Comparison of ENCODE assay signal across 20 mouse cellular contexts in genomic region chr11:15689073-15689472, GRCm38 (mm10).
"Had no signal": no experiment of that assay in that cellular context is flagged by ENCODE, and none has a peak within 500 bp of the region (broad histone marks: within the 10 kb centered on the region; RNA-seq: fewer than 3 reads in every experiment).

No protein-coding gene starts in this region.

- H3K27ac ChIP-seq: layer of hippocampus, adult 2 months; left cerebral cortex, adult 2 months; midbrain, embryonic 12.5 days; midbrain, embryonic 15.5 days; neural tube, embryonic 12.5 days; neural tube, embryonic 15.5 days; stomach, embryonic 15.5 days had no signal

- H3K4me2 ChIP-seq: midbrain, embryonic 12.5 days; midbrain, embryonic 15.5 days; neural tube, embryonic 12.5 days; neural tube, embryonic 15.5 days; stomach, embryonic 15.5 days had no signal

- H3K4me1 ChIP-seq: midbrain, embryonic 12.5 days; midbrain, embryonic 15.5 days; neural tube, embryonic 12.5 days; neural tube, embryonic 15.5 days; stomach, embryonic 15.5 days had no signal

- H3K9me3 ChIP-seq: midbrain, embryonic 12.5 days; midbrain, embryonic 15.5 days; neural tube, embryonic 12.5 days; neural tube, embryonic 15.5 days; stomach, embryonic 15.5 days had no signal

- H3K9ac ChIP-seq: midbrain, embryonic 12.5 days; midbrain, embryonic 15.5 days; neural tube, embryonic 12.5 days; neural tube, embryonic 15.5 days; stomach, embryonic 15.5 days had no signal

- DNase-seq: kidney, adult 18-20 months; kidney, adult 9 months; kidney, postnatal 14 days; kidney, postnatal 4 days; layer of hippocampus, postnatal 36 days; lung, adult 18-20 months; lung, postnatal 14 days; lung, postnatal 4 days; right cerebral cortex, adult 18-20 months; right cerebral cortex, postnatal 14 days; spleen, adult 18-20 months; thymus, postnatal 25 days had no signal

- H3K27me3 ChIP-seq: midbrain, embryonic 12.5 days; midbrain, embryonic 15.5 days; neural tube, embryonic 12.5 days; neural tube, embryonic 15.5 days; stomach, embryonic 15.5 days had no signal

- ATAC-seq: intestine, embryonic 16.5 days; midbrain, embryonic 15.5 days had no signal

- H3K4me3 ChIP-seq: layer of hippocampus, adult 2 months; left cerebral cortex, adult 2 months; midbrain, embryonic 12.5 days; midbrain, embryonic 15.5 days; neural tube, embryonic 12.5 days; neural tube, embryonic 15.5 days; stomach, embryonic 15.5 days had no signal

- H3K36me3 ChIP-seq: midbrain, embryonic 12.5 days; midbrain, embryonic 15.5 days; neural tube, embryonic 12.5 days; neural tube, embryonic 15.5 days; stomach, embryonic 15.5 days had no signal
